Mouse (Mus musculus): Measurements from ENCODE around the gene Actr3b. TPM values are rescaled to one million over a fixed set of nuclear protein-coding genes. Genes with fewer than 3 reads are reported as not detected.

Actr3b gene
- total RNA-seq, 2 experiments from 2014 or later: 0.19 to 0.44 TPM

DNA sequence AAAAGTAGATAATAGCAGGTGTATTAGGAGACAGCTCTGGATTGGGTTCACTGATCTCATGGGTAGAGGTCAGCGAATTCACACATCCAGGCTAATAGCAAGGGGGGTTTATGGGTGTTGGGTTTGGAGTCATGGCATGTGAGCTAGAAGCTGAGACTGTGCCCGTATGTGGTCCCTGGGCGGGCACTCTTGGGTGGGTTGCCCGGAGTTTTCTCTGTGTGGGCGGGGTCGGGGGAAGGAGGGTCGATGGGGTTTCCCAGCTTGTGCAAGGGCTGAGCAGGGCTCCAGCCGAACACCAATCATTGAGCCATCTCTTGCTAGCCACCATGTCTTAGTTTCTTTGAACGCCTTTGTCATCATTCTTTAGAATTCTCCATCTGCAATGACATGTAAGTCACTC, 12.7 kb downstream of the Actr3b start:
- ATAC-seq (replicated peaks; ENCODE audit: low FRiP score, low TSS enrichment, poor library complexity, severe bottlenecking): no peak

DNA sequence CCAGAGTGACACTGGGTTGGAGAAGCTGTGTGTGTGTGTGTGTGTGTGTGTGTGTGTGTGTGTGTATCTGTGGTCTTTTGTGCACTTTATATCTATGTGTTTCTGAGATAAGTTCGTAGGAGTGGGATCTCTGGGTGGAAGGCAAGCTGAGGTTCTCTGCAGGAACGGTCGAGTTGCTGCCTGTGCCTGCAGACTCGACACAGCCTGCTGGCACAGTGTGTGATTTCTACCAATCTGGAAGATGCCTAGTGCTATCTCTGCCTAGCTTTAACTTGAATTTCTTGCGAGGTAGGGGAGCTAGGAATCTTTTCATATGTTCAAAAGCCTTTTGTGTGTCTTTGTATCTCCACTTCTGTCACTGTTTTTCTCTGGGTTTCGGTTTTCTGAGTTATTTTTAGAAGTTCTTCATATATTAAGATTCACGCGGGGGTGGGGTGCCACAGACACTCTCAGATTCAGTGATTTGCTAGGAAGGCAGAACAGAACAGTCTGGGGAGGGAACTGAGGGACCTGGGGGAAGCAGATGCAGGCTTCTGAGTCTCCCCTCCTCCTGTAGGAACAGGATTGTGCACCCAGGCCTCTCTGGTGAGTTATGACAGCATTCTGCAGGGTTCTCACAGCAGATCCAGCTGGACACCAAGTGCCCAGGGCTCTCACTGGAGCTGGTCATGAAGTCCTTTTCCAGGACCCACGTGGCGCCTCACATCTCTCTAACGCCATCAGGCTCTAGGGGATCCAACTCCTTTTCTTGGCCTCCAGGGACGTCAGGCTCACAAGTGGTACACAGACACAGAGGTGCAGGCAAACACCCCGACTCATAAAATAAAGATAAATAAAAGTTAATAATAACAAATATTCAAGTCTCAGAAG, 14.4 kb downstream of the Actr3b start:
- no peak for ATAC-seq (replicated peaks; ENCODE audit: low FRiP score, low TSS enrichment, poor library complexity, severe bottlenecking)

GRCm38 (mm10) chr5:25791570-25791969, 31.8 kb downstream of the Actr3b start:
- no peak for ATAC-seq (replicated peaks; ENCODE audit: low FRiP score, low TSS enrichment, poor library complexity, severe bottlenecking)

DNA sequence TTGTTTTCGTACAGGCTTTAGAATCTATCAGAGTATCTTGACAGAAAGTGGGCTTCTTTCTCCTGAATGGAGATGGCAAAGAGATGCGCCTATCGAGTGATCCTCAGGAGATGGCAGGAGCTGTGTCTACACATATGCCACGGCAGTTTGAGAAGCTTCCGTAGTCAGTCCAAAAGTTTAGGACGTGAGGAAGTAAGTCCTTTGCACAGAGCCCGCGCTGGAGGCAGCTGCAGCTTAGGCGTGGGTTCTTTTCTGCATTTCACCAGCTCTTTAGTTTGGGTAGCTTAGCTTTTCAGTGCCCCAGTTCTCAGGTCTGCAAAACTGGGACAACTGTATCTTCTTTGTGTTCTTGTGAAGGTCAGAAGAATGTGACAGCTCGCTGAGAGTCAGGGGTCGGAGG, 38.0 kb downstream of the Actr3b start:
- no peak for ATAC-seq (replicated peaks; ENCODE audit: low FRiP score, low TSS enrichment, poor library complexity, severe bottlenecking)

- ATAC-seq (replicated peaks; ENCODE audit: low FRiP score, low TSS enrichment, poor library complexity, severe bottlenecking): no peak
Observed at GRCm38 (mm10) chr5:25800929-25801328, 41.1 kb downstream of the Actr3b start.

- ATAC-seq (replicated peaks; ENCODE audit: low FRiP score, low TSS enrichment, poor library complexity, severe bottlenecking): no peak
Observed at GRCm38 (mm10) chr5:25801744-25802143, 41.9 kb downstream of the Actr3b start.

DNA sequence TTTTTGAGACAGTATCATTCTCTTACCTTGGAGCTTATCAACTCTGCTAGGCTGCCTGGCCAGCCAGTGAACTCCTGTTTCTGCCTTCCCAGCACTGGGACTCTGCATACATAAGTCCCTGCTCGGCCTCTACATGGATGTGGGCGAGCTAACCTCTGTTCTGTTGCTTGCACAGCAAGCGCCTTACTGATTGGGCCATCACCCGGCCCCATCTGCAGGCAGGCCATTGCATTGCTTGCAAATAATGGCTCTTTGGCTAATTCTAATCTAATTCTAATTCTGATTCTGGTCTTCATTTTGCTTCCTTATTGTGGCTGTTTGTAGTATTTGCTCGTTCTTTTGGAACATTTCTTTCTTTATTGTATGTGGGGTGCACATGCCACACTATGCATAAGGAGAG, 44.8 kb downstream of the Actr3b start:
- no peak for ATAC-seq (replicated peaks; ENCODE audit: low FRiP score, low TSS enrichment, poor library complexity, severe bottlenecking)

- no peak for ATAC-seq (replicated peaks; ENCODE audit: low FRiP score, low TSS enrichment, poor library complexity, severe bottlenecking)
Observed at GRCm38 (mm10) chr5:25812922-25813321, 53.1 kb downstream of the Actr3b start.

DNA sequence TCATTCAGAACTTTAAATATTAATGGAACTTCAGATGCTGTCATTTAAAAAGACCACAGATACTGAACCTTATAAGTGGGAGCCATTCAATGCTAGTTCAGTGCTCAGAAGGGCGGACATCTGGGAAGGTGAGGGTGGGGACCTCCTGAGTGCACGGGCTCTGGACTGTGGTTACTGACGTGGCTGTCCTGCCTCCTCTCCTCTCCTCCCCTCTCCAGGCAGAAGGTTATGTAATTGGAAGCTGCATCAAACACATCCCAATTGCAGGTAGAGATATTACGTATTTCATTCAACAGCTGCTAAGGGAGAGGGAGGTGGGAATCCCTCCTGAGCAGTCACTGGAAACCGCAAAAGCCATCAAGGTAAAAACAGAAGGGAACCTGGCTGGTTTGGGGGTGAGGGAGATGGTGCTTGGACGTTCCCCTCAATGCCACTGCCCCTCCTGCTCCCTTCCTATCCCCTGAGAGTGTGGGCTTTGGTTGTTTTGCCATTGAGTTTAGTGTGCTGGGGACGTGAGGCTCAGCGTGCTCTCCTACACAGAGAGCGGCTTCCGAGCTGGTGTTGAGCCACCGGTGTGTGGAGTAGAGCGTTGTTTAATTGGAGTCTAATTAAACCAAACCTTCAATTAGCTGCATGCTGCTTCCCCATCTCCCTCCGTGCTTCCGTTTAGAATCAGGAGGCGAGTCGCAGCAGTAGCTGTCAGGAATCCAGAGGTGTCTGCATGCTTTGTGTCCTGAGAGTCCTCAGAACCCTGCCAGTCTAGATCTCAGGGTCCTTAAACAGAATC, 69.7 kb downstream of the Actr3b start:
- ATAC-seq (replicated peaks; ENCODE audit: low FRiP score, low TSS enrichment, poor library complexity, severe bottlenecking): no peak

- no peak for ATAC-seq (replicated peaks; ENCODE audit: low FRiP score, low TSS enrichment, poor library complexity, severe bottlenecking)
Observed at GRCm38 (mm10) chr5:25830802-25831201, 71.0 kb downstream of the Actr3b start.

- peak; percentile 63 for ATAC-seq (replicated peaks; ENCODE audit: low FRiP score, low TSS enrichment, poor library complexity, severe bottlenecking)
Observed at GRCm38 (mm10) chr5:25831624-25832023, 71.8 kb downstream of the Actr3b start.

- peak; percentile 82 for ATAC-seq (replicated peaks; ENCODE audit: low FRiP score, low TSS enrichment, poor library complexity, severe bottlenecking)
Observed at GRCm38 (mm10) chr5:25839400-25839799, 79.6 kb downstream of the Actr3b start.

- peak; percentile 90 for ATAC-seq (replicated peaks; ENCODE audit: low FRiP score, low TSS enrichment, poor library complexity, severe bottlenecking)
Observed at GRCm38 (mm10) chr5:25846558-25846957, 86.8 kb downstream of the Actr3b start.

DNA sequence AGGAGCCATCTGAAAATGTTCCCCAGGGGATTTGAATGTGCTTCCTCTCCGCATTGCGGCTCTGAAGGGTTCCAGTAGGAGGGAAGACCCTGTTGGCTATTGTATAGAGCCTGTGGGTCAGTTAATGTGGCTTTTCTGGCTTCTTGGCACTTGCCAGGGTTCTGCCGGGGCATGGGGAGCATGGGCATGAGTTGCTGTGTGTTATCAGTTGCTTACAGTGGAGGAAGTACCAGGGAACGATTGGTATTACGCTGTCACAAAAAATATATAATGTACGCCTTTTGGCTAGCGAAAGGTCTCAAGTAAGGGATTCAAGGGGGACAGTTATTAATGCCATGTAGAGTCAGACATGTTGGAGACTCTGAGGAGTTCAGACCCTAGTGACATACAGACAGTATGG, 87.4 kb downstream of the Actr3b start:
- 0 out of 2 replicates have a peak, but pooled peaks have one; percentile 56 for ATAC-seq (replicated peaks; ENCODE audit: low FRiP score, low TSS enrichment, poor library complexity, severe bottlenecking)

GRCm38 (mm10) chr5:25848058-25848457, 88.3 kb downstream of the Actr3b start:
- ATAC-seq (replicated peaks; ENCODE audit: low FRiP score, low TSS enrichment, poor library complexity, severe bottlenecking): no peak

- no peak for ATAC-seq (replicated peaks; ENCODE audit: low FRiP score, low TSS enrichment, poor library complexity, severe bottlenecking)
Observed at GRCm38 (mm10) chr5:25866201-25866600, 106.4 kb downstream of the Actr3b start.

DNA sequence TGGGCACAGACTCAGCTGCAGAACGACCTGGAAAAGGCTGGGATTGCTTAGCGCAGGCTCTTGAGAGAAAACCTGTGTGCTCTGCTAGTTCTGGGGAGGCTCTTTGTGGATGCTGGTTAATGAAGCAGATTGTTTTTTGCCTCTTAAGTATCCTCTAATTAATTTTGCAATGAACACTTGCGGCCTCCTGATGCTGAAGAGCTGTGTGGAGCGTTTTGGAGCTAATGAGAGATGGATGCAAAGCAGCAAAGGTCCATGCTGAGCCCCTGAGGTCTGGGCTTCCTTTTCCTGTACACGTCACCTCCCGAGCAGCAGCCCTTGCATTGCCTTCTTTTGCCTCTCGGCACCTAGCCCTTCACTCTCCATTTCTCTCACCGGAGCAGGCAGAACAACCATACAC, 110.1 kb downstream of the Actr3b start:
- ATAC-seq (replicated peaks; ENCODE audit: low FRiP score, low TSS enrichment, poor library complexity, severe bottlenecking): no peak

DNA sequence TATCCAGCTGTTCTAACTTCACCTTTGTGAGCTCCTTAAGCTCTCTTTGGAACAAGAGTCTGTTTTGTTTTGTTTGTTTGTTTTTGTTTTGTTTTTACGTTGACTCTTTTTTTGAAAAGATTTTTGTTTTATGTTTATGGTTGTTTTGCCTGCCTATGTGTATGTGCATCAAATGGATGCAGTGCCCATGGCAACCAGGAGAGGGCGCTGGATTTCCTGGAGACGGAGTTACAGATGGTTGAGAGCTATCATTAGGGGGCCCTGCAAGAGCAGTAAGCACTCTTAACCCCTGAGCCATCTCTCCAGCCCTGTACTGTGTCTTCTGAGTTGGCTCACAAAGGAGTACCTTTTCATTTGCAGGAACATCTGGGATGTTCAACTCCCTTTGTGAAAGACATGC, 110.8 kb downstream of the Actr3b start:
- ATAC-seq (replicated peaks; ENCODE audit: low FRiP score, low TSS enrichment, poor library complexity, severe bottlenecking): no peak

GRCm38 (mm10) chr5:25871342-25872023, 111.7 kb downstream of the Actr3b start:
- no peak for ATAC-seq (replicated peaks; ENCODE audit: low FRiP score, low TSS enrichment, poor library complexity, severe bottlenecking)

DNA sequence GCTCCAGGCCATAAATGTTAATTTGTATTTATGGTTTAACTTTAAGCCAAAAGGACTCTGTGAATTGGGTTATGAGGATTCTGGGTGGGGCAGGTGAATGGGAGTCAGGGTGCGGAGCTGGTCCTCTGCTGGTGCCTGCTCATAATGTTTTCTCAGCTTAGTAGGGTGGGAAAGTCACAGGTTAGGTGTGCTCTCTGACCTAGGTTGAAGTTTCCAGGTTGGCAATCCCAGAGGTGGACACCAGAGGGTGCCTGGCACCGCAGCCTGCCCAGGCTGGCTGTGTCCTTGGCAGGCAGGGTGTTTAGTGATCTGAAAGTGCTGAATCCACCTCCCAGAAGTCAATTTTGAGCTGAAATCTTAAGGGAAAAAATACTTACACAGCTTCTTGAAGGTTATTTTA, 113.2 kb downstream of the Actr3b start:
- ATAC-seq (replicated peaks; ENCODE audit: low FRiP score, low TSS enrichment, poor library complexity, severe bottlenecking): no peak

Measured in megakaryocyte-erythroid progenitor cell, adult 5-6 weeks (primary cell).